Mouse (Mus musculus): ENCODE measurements around the gene Cpm.

Gene Cpm

GRCm38 (mm10) chr10:117637062-117637744 lies 7.9 kb downstream of the Cpm start:
- DNase-seq, result no peak

GRCm38 (mm10) chr10:117637745-117638577 lies 8.7 kb downstream of the Cpm start:
- no peak for DNase-seq

- DNase-seq, result no peak
These were observed 9.4 kb downstream of the Cpm start for GRCm38 (mm10) chr10:117638578-117639220.

GRCm38 (mm10) chr10:117639221-117639599 lies 9.9 kb downstream of the Cpm start:
- no peak for DNase-seq

- DNase-seq, result no peak
These were observed 10.7 kb downstream of the Cpm start for GRCm38 (mm10) chr10:117639899-117640594.

- DNase-seq, result no peak
These were observed 11.3 kb downstream of the Cpm start for GRCm38 (mm10) chr10:117640595-117641078.

- DNase-seq, result no peak
These were observed 12.3 kb downstream of the Cpm start for GRCm38 (mm10) chr10:117641400-117642200.

- DNase-seq, result no peak
These were observed 12.8 kb downstream of the Cpm start for GRCm38 (mm10) chr10:117642201-117642450.

- no peak for DNase-seq
These were observed 13.4 kb downstream of the Cpm start for GRCm38 (mm10) chr10:117642491-117643262.

- DNase-seq, result no peak
These were observed 14.0 kb downstream of the Cpm start for GRCm38 (mm10) chr10:117643302-117643701.

- DNase-seq, result no peak
These were observed 14.6 kb downstream of the Cpm start for GRCm38 (mm10) chr10:117643711-117644428.

GRCm38 (mm10) chr10:117644429-117644748 lies 15.1 kb downstream of the Cpm start:
- no peak for DNase-seq

GRCm38 (mm10) chr10:117644828-117645227 lies 15.5 kb downstream of the Cpm start:
- no peak for DNase-seq

- no peak for DNase-seq
These were observed 16.2 kb downstream of the Cpm start for GRCm38 (mm10) chr10:117645487-117645964.

GRCm38 (mm10) chr10:117646482-117647157 lies 17.3 kb downstream of the Cpm start:
- no peak for DNase-seq

GRCm38 (mm10) chr10:117647158-117647505 lies 17.8 kb downstream of the Cpm start:
- peak; percentile 71 for DNase-seq

- DNase-seq, result no peak
These were observed 18.7 kb downstream of the Cpm start for GRCm38 (mm10) chr10:117647964-117648472.

- DNase-seq, result no peak
These were observed 19.3 kb downstream of the Cpm start for GRCm38 (mm10) chr10:117648643-117649042.

- no peak for DNase-seq
These were observed 20.2 kb downstream of the Cpm start for GRCm38 (mm10) chr10:117649292-117650041.
